ENCODE assay signal across 13 mouse cellular contexts in the genomic region with DNA sequence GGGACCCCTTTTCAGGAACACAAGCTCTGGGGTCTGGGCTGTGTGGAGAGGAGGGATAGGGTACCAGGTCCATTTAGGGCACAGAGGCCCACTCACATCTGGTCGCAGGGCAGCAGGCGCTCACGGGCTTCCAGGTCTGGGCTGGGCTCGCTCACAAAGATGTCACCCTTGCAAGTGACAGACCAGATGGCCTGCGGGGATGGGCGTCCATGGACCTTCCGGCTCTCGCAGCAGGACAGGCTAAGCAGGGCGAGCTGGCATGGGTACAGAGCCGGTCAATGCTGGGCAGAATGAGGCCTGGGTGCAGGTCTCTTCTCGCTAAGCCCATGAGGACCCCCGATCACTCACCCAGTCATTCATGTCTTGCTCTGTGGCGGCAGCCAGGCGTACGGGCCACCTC. TPM values are rescaled to one million over a fixed set of nuclear protein-coding genes. Genes with fewer than 3 reads are reported as not detected.
"Had no signal": no experiment of that assay in that cellular context is flagged by ENCODE, and none has a peak within 500 bp of the region (broad histone marks: within the 10 kb centered on the region; RNA-seq: fewer than 3 reads in every experiment).

No protein-coding gene starts in this region.

- H3K4me3 ChIP-seq: left cerebral cortex, adult 2 months; liver, embryonic 13.5 days had no signal

- H3K9ac ChIP-seq: liver, embryonic 13.5 days had no signal

- DNase-seq: kidney, postnatal 10 days; kidney, postnatal 36 days; layer of hippocampus, postnatal 36 days; liver, embryonic 13.5 days; lung, adult 2 months; lung, postnatal 14 days; lung, postnatal 4 days; midbrain, embryonic 14.5 days; thymus, adult 18-20 months; thymus, postnatal 36 days had no signal

- H3K4me2 ChIP-seq: liver, embryonic 13.5 days; midbrain, embryonic 11.5 days had no signal

- H3K27ac ChIP-seq: left cerebral cortex, adult 2 months; liver, embryonic 13.5 days had no signal

- H3K27me3 ChIP-seq: liver, embryonic 13.5 days had no signal

- H3K4me1 ChIP-seq: liver, embryonic 13.5 days had no signal

RNA-seq across cellular contexts. Expression of gene Bhlha15, which starts 16.0 kb away (rescaled TPM):
- total RNA-seq: midbrain, postnatal 0 days had no signal
- polyA plus RNA-seq: midbrain, embryonic 11.5 days; midbrain, embryonic 14.5 days had no signal
